Mouse (Mus musculus) CD4-positive, CD25-positive, alpha-beta regulatory T cell, adult 4 months (primary cell): Measurements from ENCODE around the gene Senp5. TPM values are rescaled to one million over a fixed set of nuclear protein-coding genes. Genes with fewer than 3 reads are reported as not detected.
A peak's percentile ranks its signal among the peaks of the same experiment; 100 is the strongest.

ENCODE experiments used
- ATAC-seq: one replicate; pipeline ENCODE4 v1.8.0; 2017
- polyA plus RNA-seq, 2 experiments: library from polyadenylated mRNA; unstranded; fragments of 100-300 nt; shearing (Covaris generic); gene quantifications; one replicate each; pipeline ENCODE4 v1.2.1; 2017

Gene Senp5
- polyA plus RNA-seq, 2 experiments from 2014 or later = 8.3 to 13.3 TPM

- ATAC-seq = no peak
Measured at GRCm38 (mm10) chr16:31938856-31939255, 64.2 kb downstream of the Senp5 start.

- no peak for ATAC-seq
Measured at GRCm38 (mm10) chr16:31936568-31936967, 66.5 kb downstream of the Senp5 start.

GRCm38 (mm10) chr16:31935091-31935979, 67.8 kb downstream of the Senp5 start:
- peak; percentile 52 for ATAC-seq

GRCm38 (mm10) chr16:31934550-31935010, 68.5 kb downstream of the Senp5 start:
- no peak for ATAC-seq

GRCm38 (mm10) chr16:31933751-31934549, 69.1 kb downstream of the Senp5 start, which contains the start of gene Pigz:
Pigz (plus strand) TSS chr16:31933851.
- ATAC-seq = no peak

GRCm38 (mm10) chr16:31932840-31933697, 70.0 kb downstream of the Senp5 start:
- peak; percentile 63 for ATAC-seq

- no peak for ATAC-seq
Measured at GRCm38 (mm10) chr16:31932255-31932654, 70.8 kb downstream of the Senp5 start.

- ATAC-seq = peak; percentile 40
Measured at GRCm38 (mm10) chr16:31931330-31931729, 71.8 kb downstream of the Senp5 start.

- no peak for ATAC-seq
Measured at GRCm38 (mm10) chr16:31927412-31927811, 75.7 kb downstream of the Senp5 start.

GRCm38 (mm10) chr16:31926547-31927182, 76.4 kb downstream of the Senp5 start:
- ATAC-seq = peak; percentile 64

GRCm38 (mm10) chr16:31926091-31926490, 77.0 kb downstream of the Senp5 start:
- ATAC-seq = no peak

- no peak for ATAC-seq
Measured at GRCm38 (mm10) chr16:31924368-31924767, 78.7 kb downstream of the Senp5 start.

- ATAC-seq = no peak
Measured at GRCm38 (mm10) chr16:31918248-31918724, 84.8 kb downstream of the Senp5 start.

GRCm38 (mm10) chr16:31917776-31918175, 85.3 kb downstream of the Senp5 start:
- no peak for ATAC-seq

GRCm38 (mm10) chr16:31910281-31910847, 92.7 kb downstream of the Senp5 start:
- ATAC-seq = no peak

Other genes with a start within 250 kb of the Senp5 start
- gene Meltf, start 124.5 kb downstream of the Senp5 start, polyA plus RNA-seq = not detected
- under 1 TPM; 0.65 to 0.67 TPM for gene Pigz, start 69.4 kb downstream of the Senp5 start, polyA plus RNA-seq
- 1 to 10 TPM; 1.3 to 2.6 TPM for gene 0610012G03Rik, start 54.8 kb downstream of the Senp5 start, polyA plus RNA-seq
- 10 to 100 TPM; 35.0 to 38.4 TPM for gene Ncbp2, start 54.8 kb downstream of the Senp5 start, polyA plus RNA-seq
- gene Pak2, start 76.1 kb upstream of the Senp5 start, polyA plus RNA-seq = 10 to 100 TPM; 65.2 to 77.0 TPM
- 100 to 1,000 TPM; 108 to 131 TPM for gene Pigx, start 96.5 kb upstream of the Senp5 start, polyA plus RNA-seq
- gene Cep19, start 96.5 kb upstream of the Senp5 start, polyA plus RNA-seq = 10 to 100 TPM; 35.0 to 37.8 TPM
- 10 to 100 TPM; 61.7 to 77.0 TPM for gene Nrros, start 162.3 kb upstream of the Senp5 start, polyA plus RNA-seq
- gene Bex6, start 176.5 kb upstream of the Senp5 start, polyA plus RNA-seq = not detected
- 1 to 10 TPM; 5.3 to 5.5 TPM for gene Fbxo45, start 243.9 kb upstream of the Senp5 start, polyA plus RNA-seq
- 10 to 100 TPM; 21.4 to 22.3 TPM for gene Wdr53, start 243.9 kb upstream of the Senp5 start, polyA plus RNA-seq